ENCODE assay signal across 14 mouse cellular contexts in the genomic region with DNA sequence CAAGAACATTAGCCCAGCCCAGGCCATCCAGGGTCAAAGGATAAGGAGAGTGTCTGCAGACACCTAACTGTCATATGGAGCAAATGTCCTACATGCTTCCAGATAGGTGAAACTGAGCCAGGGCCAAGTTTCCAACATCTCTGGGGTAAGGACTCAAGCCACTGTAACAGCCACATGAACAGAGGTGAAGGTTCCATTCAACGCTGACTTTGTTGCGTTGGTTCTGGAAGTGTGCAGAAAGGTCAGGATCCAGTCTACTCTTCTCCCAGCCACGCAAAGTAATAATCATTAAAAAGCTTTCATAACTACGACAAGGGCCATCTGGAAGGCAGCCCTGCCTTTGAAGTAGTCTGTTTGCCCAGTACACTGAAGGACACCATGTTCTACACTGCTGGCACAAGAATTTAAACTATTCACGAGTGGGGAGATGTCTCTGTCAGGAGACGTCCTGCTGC.
DNase-seq lines count a peak whose midpoint lies in the region; ATAC-seq and TF ChIP-seq lines count a peak whose summit lies in the region.
"Had no signal": no experiment of that assay in that cellular context is flagged by ENCODE, and none has a peak within 500 bp of the region (broad histone marks: within the 10 kb centered on the region; RNA-seq: fewer than 3 reads in every experiment).

No protein-coding gene starts in this region.

- no peaks in the 10 kb centered on the region for H3K36me3 ChIP-seq in heart, embryonic 11.5 days (ENCODE audit: control insufficient read depth, insufficient read depth, low read length)
- H3K36me3 ChIP-seq in lung, embryonic 16.5 days (ENCODE audit: control insufficient read depth, insufficient read depth, low read length), result no peaks in the 10 kb centered on the region
- H3K36me3 ChIP-seq in intestine, postnatal 0 days (ENCODE audit: control insufficient read depth, insufficient read depth), result no peaks in the 10 kb centered on the region
- H3K36me3 ChIP-seq: embryonic facial prominence, embryonic 10.5 days had no signal

- no peak overlapping the region for H3K4me3 ChIP-seq in heart, embryonic 11.5 days (ENCODE audit: low read depth, low read length)
- H3K4me3 ChIP-seq in lung, embryonic 16.5 days (ENCODE audit: low read length), result no peak overlapping the region
- H3K4me3 ChIP-seq in intestine, postnatal 0 days (ENCODE audit: low read depth, low read length), result no peak overlapping the region
- H3K4me3 ChIP-seq: embryonic facial prominence, embryonic 10.5 days; heart, embryonic 13.5 days had no signal

- no peak overlapping the region for H3K4me2 ChIP-seq in heart, embryonic 11.5 days
- H3K4me2 ChIP-seq in lung, embryonic 16.5 days (ENCODE audit: low read depth, low read length), result no peak overlapping the region
- H3K4me2 ChIP-seq in intestine, postnatal 0 days (replicated peaks; ENCODE audit: low read depth), result no peak overlapping the region
- H3K4me2 ChIP-seq: heart, embryonic 13.5 days; lung, embryonic 14.5 days; midbrain, embryonic 11.5 days had no signal

- no peak for ATAC-seq in heart, embryonic 11.5 days (replicated peaks; ENCODE audit: insufficient number of reproducible peaks, low FRiP score, low TSS enrichment)
- peak; percentile 55 for ATAC-seq in lung, embryonic 16.5 days (ENCODE audit: low read depth)
- no peak for ATAC-seq in intestine, postnatal 0 days

- 64% methylated on average over 6 of the region's 6 CpGs for WGBS in heart, embryonic 11.5 days (ENCODE audit: insufficient replicate concordance)
- 28% methylated on average over 6 of the region's 6 CpGs for WGBS in lung, embryonic 16.5 days
- 57% methylated on average over 6 of the region's 6 CpGs for WGBS in intestine, postnatal 0 days

- DNase-seq in heart, adult 8-10 months (ENCODE audit: low spot score), result peak; percentile 50
- peak; percentile 15 for DNase-seq in ovary, postnatal 36 days (ENCODE audit: low spot score)
- no peak for DNase-seq in ovary, postnatal 10 days (ENCODE audit: low spot score)
- DNase-seq in c-Kit-positive CD71-positive TER-119-positive erythroid progenitor cells, embryonic 14.5 days (ENCODE audit: low spot score), result no peak
- DNase-seq: cerebellum, postnatal 14 days; kidney, postnatal 14 days; lung, embryonic 14.5 days; thymus, postnatal 25 days had no signal

- H3K9me3 ChIP-seq in heart, embryonic 11.5 days (replicated peaks; ENCODE audit: control insufficient read depth, low read length), result no peaks in the 10 kb centered on the region
- H3K9me3 ChIP-seq in lung, embryonic 16.5 days (ENCODE audit: control insufficient read depth, low read length), result no peaks in the 10 kb centered on the region
- no peaks in the 10 kb centered on the region for H3K9me3 ChIP-seq in intestine, postnatal 0 days (ENCODE audit: control insufficient read depth)
- H3K9me3 ChIP-seq: embryonic facial prominence, embryonic 10.5 days; heart, embryonic 13.5 days had no signal

- no peak overlapping the region for H3K27ac ChIP-seq in heart, embryonic 11.5 days (ENCODE audit: low read depth, low read length)
- H3K27ac ChIP-seq in lung, embryonic 16.5 days (ENCODE audit: low read length), result no peak overlapping the region
- no peak overlapping the region for H3K27ac ChIP-seq in intestine, postnatal 0 days (ENCODE audit: low read depth, low read length)
- H3K27ac ChIP-seq: embryonic facial prominence, embryonic 10.5 days; heart, embryonic 13.5 days had no signal

- no peak overlapping the region for H3K9ac ChIP-seq in heart, embryonic 11.5 days (ENCODE audit: low read depth, low read length)
- no peak overlapping the region for H3K9ac ChIP-seq in lung, embryonic 16.5 days (ENCODE audit: low read length)
- no peak overlapping the region for H3K9ac ChIP-seq in intestine, postnatal 0 days (ENCODE audit: low read depth, low read length)
- H3K9ac ChIP-seq: heart, embryonic 13.5 days; lung, embryonic 14.5 days had no signal

- H3K27me3 ChIP-seq in heart, embryonic 11.5 days (ENCODE audit: control insufficient read depth, insufficient read depth, low read length), result no peaks in the 10 kb centered on the region
- no peaks in the 10 kb centered on the region for H3K27me3 ChIP-seq in lung, embryonic 16.5 days (ENCODE audit: control insufficient read depth, insufficient read depth, low read depth, low read length)
- no peaks in the 10 kb centered on the region for H3K27me3 ChIP-seq in intestine, postnatal 0 days (replicated peaks; ENCODE audit: control insufficient read depth, insufficient read depth, low read length)
- H3K27me3 ChIP-seq: heart, embryonic 13.5 days had no signal

- no peak for TF ChIP-seq CTCF in intestine, postnatal 0 days (IDR thresholded peaks at IDR 0.05; ENCODE audit: low read depth)

- peaks cover 11% of the 10 kb centered on the region for H3K4me1 ChIP-seq in heart, embryonic 11.5 days (ENCODE audit: control insufficient read depth, insufficient read depth, low read length)
- peaks cover 9% of the 10 kb centered on the region for H3K4me1 ChIP-seq in lung, embryonic 16.5 days (replicated peaks; ENCODE audit: control insufficient read depth, insufficient read depth, low read length)
- H3K4me1 ChIP-seq in intestine, postnatal 0 days (replicated peaks; ENCODE audit: control insufficient read depth, insufficient read depth, low read length), result no peaks in the 10 kb centered on the region

Comparison
In these comparisons a context has a peak if more than half of its experiments do, and no peak if none do; other contexts are left out.
1. DNase-seq: peak in heart, adult 8-10 months (single experiment) and ovary, postnatal 36 days (single experiment); none in ovary, postnatal 10 days (single experiment) and c-Kit-positive CD71-positive TER-119-positive erythroid progenitor cells, embryonic 14.5 days (single experiment).